Mouse (Mus musculus): Measurements from ENCODE around the gene Ankrd33. TPM values are rescaled to one million over a fixed set of nuclear protein-coding genes. Genes with fewer than 3 reads are reported as not detected.
A peak's percentile ranks its signal among the peaks of the same experiment; 100 is the strongest.

Ankrd33 gene
- polyA plus RNA-seq, 1 experiment from 2014 or later: not detected

- Histone ChIP-seq H3K36me3 (ENCODE audit: control insufficient read depth, insufficient read depth, low read length) (no peaks in the 10 kb centered on the region), H3K27me3 (replicated peaks; ENCODE audit: control insufficient read depth, insufficient read depth, low read length) (peaks cover 26% of the 10 kb centered on the region), H3K9ac (ENCODE audit: low read depth, low read length) (no peak overlapping the region), H3K4me1 (ENCODE audit: control insufficient read depth, insufficient read depth, low read depth, low read length) (peaks cover 16% of the 10 kb centered on the region), H3K4me3 (ENCODE audit: low read length) (0 out of 2 replicates have a peak overlapping the region, but pooled peaks have one; percentile 4), H3K27ac (ENCODE audit: low read depth, low read length) (no peak overlapping the region), H3K4me2 (ENCODE audit: low read length) (peak overlapping the region; percentile 5), H3K9me3 (ENCODE audit: control insufficient read depth, low read length) (no peaks in the 10 kb centered on the region)
- 38% methylated on average over 5 of the region's 5 CpGs for WGBS
- ATAC-seq: no peak
Observed at GRCm38 (mm10) chr15:101129412-101129811, 13.9 kb downstream of the Ankrd33 start.

- H3K27ac ChIP-seq (ENCODE audit: low read depth, low read length): no peak overlapping the region
- WGBS: 47% methylated on average over 11 of the region's 11 CpGs
- H3K36me3 ChIP-seq (ENCODE audit: control insufficient read depth, insufficient read depth, low read length): no peaks in the 10 kb centered on the region
- peaks cover 16% of the 10 kb centered on the region for H3K4me1 ChIP-seq (ENCODE audit: control insufficient read depth, insufficient read depth, low read depth, low read length)
- ATAC-seq: no peak
- peak overlapping the region; percentile 24; the same call in 1 of the 2 replicates for H3K4me2 ChIP-seq (ENCODE audit: low read length)
- no peak overlapping the region for H3K4me3 ChIP-seq (ENCODE audit: low read length)
- H3K9ac ChIP-seq (ENCODE audit: low read depth, low read length): no peak overlapping the region
- peaks cover 26% of the 10 kb centered on the region for H3K27me3 ChIP-seq (replicated peaks; ENCODE audit: control insufficient read depth, insufficient read depth, low read length)
- H3K9me3 ChIP-seq (ENCODE audit: control insufficient read depth, low read length): no peaks in the 10 kb centered on the region
Observed at GRCm38 (mm10) chr15:101131498-101131897, 15.9 kb downstream of the Ankrd33 start.

GRCm38 (mm10) chr15:101132041-101132440 lies 16.5 kb downstream of the Ankrd33 start:
- no peak for ATAC-seq
- Histone ChIP-seq H3K4me3 (ENCODE audit: low read length) (no peak overlapping the region), H3K4me1 (ENCODE audit: control insufficient read depth, insufficient read depth, low read depth, low read length) (peaks cover 16% of the 10 kb centered on the region), H3K4me2 (ENCODE audit: low read length) (peak overlapping the region; percentile 24; the same call in 1 of the 2 replicates), H3K27ac (ENCODE audit: low read depth, low read length) (no peak overlapping the region), H3K27me3 (replicated peaks; ENCODE audit: control insufficient read depth, insufficient read depth, low read length) (peaks cover 26% of the 10 kb centered on the region), H3K36me3 (ENCODE audit: control insufficient read depth, insufficient read depth, low read length) (no peaks in the 10 kb centered on the region), H3K9ac (ENCODE audit: low read depth, low read length) (no peak overlapping the region), H3K9me3 (ENCODE audit: control insufficient read depth, low read length) (no peaks in the 10 kb centered on the region)
- WGBS: 42% methylated on average over 6 of the region's 6 CpGs

- Histone ChIP-seq H3K4me3 (ENCODE audit: low read length) (no peak overlapping the region), H3K9ac (ENCODE audit: low read depth, low read length) (no peak overlapping the region), H3K27ac (ENCODE audit: low read depth, low read length) (no peak overlapping the region; the same call in 1 of the 2 replicates), H3K36me3 (ENCODE audit: control insufficient read depth, insufficient read depth, low read length) (no peaks in the 10 kb centered on the region), H3K9me3 (ENCODE audit: control insufficient read depth, low read length) (no peaks in the 10 kb centered on the region), H3K27me3 (replicated peaks; ENCODE audit: control insufficient read depth, insufficient read depth, low read length) (peaks cover 22% of the 10 kb centered on the region), H3K4me2 (ENCODE audit: low read length) (no peak overlapping the region), H3K4me1 (ENCODE audit: control insufficient read depth, insufficient read depth, low read depth, low read length) (peaks cover 16% of the 10 kb centered on the region)
- ATAC-seq: no peak
- WGBS: 83% methylated on average over 6 of the region's 6 CpGs
Observed at GRCm38 (mm10) chr15:101132761-101133160, 17.2 kb downstream of the Ankrd33 start.

GRCm38 (mm10) chr15:101133993-101134704 lies 18.6 kb downstream of the Ankrd33 start:
- H3K36me3 ChIP-seq (ENCODE audit: control insufficient read depth, insufficient read depth, low read length): no peaks in the 10 kb centered on the region
- 0 out of 2 replicates have a peak, but pooled peaks have one; percentile 30 for ATAC-seq
- no peak overlapping the region for H3K9ac ChIP-seq (ENCODE audit: low read depth, low read length)
- peaks cover 11% of the 10 kb centered on the region for H3K27me3 ChIP-seq (replicated peaks; ENCODE audit: control insufficient read depth, insufficient read depth, low read length)
- H3K4me3 ChIP-seq (ENCODE audit: low read length): no peak overlapping the region
- H3K4me2 ChIP-seq (ENCODE audit: low read length): peak overlapping the region; percentile 8; the same call in 1 of the 2 replicates
- peaks cover 9% of the 10 kb centered on the region; the same call in 1 of the 2 replicates for H3K4me1 ChIP-seq (ENCODE audit: control insufficient read depth, insufficient read depth, low read depth, low read length)
- no peaks in the 10 kb centered on the region for H3K9me3 ChIP-seq (ENCODE audit: control insufficient read depth, low read length)
- WGBS: 26% methylated on average over 14 of the region's 15 CpGs
- peak overlapping the region; percentile 16; the same call in 1 of the 2 replicates for H3K27ac ChIP-seq (ENCODE audit: low read depth, low read length)

- Histone ChIP-seq H3K27me3 (replicated peaks; ENCODE audit: control insufficient read depth, insufficient read depth, low read length) (peaks cover 3% of the 10 kb centered on the region; the same call in 1 of the 2 replicates), H3K4me3 (ENCODE audit: low read length) (no peak overlapping the region), H3K9ac (ENCODE audit: low read depth, low read length) (no peak overlapping the region), H3K4me1 (ENCODE audit: control insufficient read depth, insufficient read depth, low read depth, low read length) (peaks cover 18% of the 10 kb centered on the region), H3K4me2 (ENCODE audit: low read length) (peak overlapping the region; percentile 18), H3K27ac (ENCODE audit: low read depth, low read length) (no peak overlapping the region), H3K9me3 (ENCODE audit: control insufficient read depth, low read length) (no peaks in the 10 kb centered on the region), H3K36me3 (ENCODE audit: control insufficient read depth, insufficient read depth, low read length) (no peaks in the 10 kb centered on the region)
- no peak for ATAC-seq
- WGBS: 67% methylated on average over 8 of the region's 8 CpGs
Observed at GRCm38 (mm10) chr15:101135405-101135804, 19.9 kb downstream of the Ankrd33 start.

- H3K9me3 ChIP-seq (ENCODE audit: control insufficient read depth, low read length): no peaks in the 10 kb centered on the region
- WGBS: 79% methylated on average over 11 of the region's 11 CpGs
- no peak overlapping the region for H3K4me3 ChIP-seq (ENCODE audit: low read length)
- H3K9ac ChIP-seq (ENCODE audit: low read depth, low read length): no peak overlapping the region
- no peak overlapping the region for H3K4me2 ChIP-seq (ENCODE audit: low read length)
- ATAC-seq: no peak
- H3K36me3 ChIP-seq (ENCODE audit: control insufficient read depth, insufficient read depth, low read length): no peaks in the 10 kb centered on the region
- H3K4me1 ChIP-seq (ENCODE audit: control insufficient read depth, insufficient read depth, low read depth, low read length): peaks cover 12% of the 10 kb centered on the region
- H3K27ac ChIP-seq (ENCODE audit: low read depth, low read length): no peak overlapping the region
- H3K27me3 ChIP-seq (replicated peaks; ENCODE audit: control insufficient read depth, insufficient read depth, low read length): no peaks in the 10 kb centered on the region; the same call in 1 of the 2 replicates
Observed at GRCm38 (mm10) chr15:101137455-101137854, 21.9 kb downstream of the Ankrd33 start.

GRCm38 (mm10) chr15:101138675-101139074 lies 23.1 kb downstream of the Ankrd33 start:
- WGBS: 94% methylated on average over 3 of the region's 3 CpGs
- Histone ChIP-seq H3K36me3 (ENCODE audit: control insufficient read depth, insufficient read depth, low read length) (no peaks in the 10 kb centered on the region), H3K4me1 (ENCODE audit: control insufficient read depth, insufficient read depth, low read depth, low read length) (peaks cover 12% of the 10 kb centered on the region), H3K27ac (ENCODE audit: low read depth, low read length) (no peak overlapping the region), H3K9ac (ENCODE audit: low read depth, low read length) (no peak overlapping the region), H3K4me2 (ENCODE audit: low read length) (no peak overlapping the region), H3K27me3 (replicated peaks; ENCODE audit: control insufficient read depth, insufficient read depth, low read length) (no peaks in the 10 kb centered on the region; the same call in 1 of the 2 replicates), H3K9me3 (ENCODE audit: control insufficient read depth, low read length) (no peaks in the 10 kb centered on the region), H3K4me3 (ENCODE audit: low read length) (no peak overlapping the region)
- no peak for ATAC-seq

GRCm38 (mm10) chr15:101139885-101140284 lies 24.3 kb downstream of the Ankrd33 start:
- H3K27me3 ChIP-seq (replicated peaks; ENCODE audit: control insufficient read depth, insufficient read depth, low read length): no peaks in the 10 kb centered on the region; the same call in 1 of the 2 replicates
- peak overlapping the region; percentile 22 for H3K9ac ChIP-seq (ENCODE audit: low read depth, low read length)
- no peak overlapping the region for H3K4me2 ChIP-seq (ENCODE audit: low read length)
- H3K36me3 ChIP-seq (ENCODE audit: control insufficient read depth, insufficient read depth, low read length): no peaks in the 10 kb centered on the region
- H3K9me3 ChIP-seq (ENCODE audit: control insufficient read depth, low read length): no peaks in the 10 kb centered on the region
- WGBS: 19% methylated on average over 12 of the region's 12 CpGs
- no peak overlapping the region for H3K4me3 ChIP-seq (ENCODE audit: low read length)
- peak; percentile 24; the same call in 1 of the 2 replicates for ATAC-seq
- peak overlapping the region; percentile 7; the same call in 1 of the 2 replicates for H3K27ac ChIP-seq (ENCODE audit: low read depth, low read length)
- peaks cover 9% of the 10 kb centered on the region for H3K4me1 ChIP-seq (ENCODE audit: control insufficient read depth, insufficient read depth, low read depth, low read length)

Data from hindbrain, embryonic 16.5 days (tissue).